Mouse (Mus musculus): ENCODE measurements at regions not wholly inside any gene's neighbourhood (a gene's known extent, or its start where the extent isn't known, plus 50 kb on each side); places are given as distances from the start of the nearest gene placed in this dataset.

- Histone ChIP-seq H3K36me3 (ENCODE audit: control insufficient read depth, insufficient read depth, low read length, poor library complexity, severe bottlenecking) (no peaks in the 10 kb centered on the region), H3K9me3 (replicated peaks; ENCODE audit: control insufficient read depth, insufficient read depth, low read length, poor library complexity, severe bottlenecking) (no peaks in the 10 kb centered on the region), H3K27me3 (ENCODE audit: control insufficient read depth, insufficient read depth, low read length, poor library complexity, severe bottlenecking) (no peaks in the 10 kb centered on the region), H3K4me3 (ENCODE audit: low read depth, low read length) (no peak overlapping the region), H3K4me1 (ENCODE audit: control insufficient read depth, insufficient read depth, low read length) (no peaks in the 10 kb centered on the region), H3K27ac (ENCODE audit: insufficient read depth, low read length) (no peak overlapping the region), H3K9ac (ENCODE audit: low read depth, poor library complexity, severe bottlenecking) (no peak overlapping the region)
- no peak for TF ChIP-seq EP300 (IDR thresholded peaks at IDR 0.05; ENCODE audit: insufficient read depth, low read depth, low read length)
- TF ChIP-seq CTCF (IDR thresholded peaks at IDR 0.05; ENCODE audit: low read depth, low read length) = no peak
- no peak for TF ChIP-seq POLR2A (IDR thresholded peaks at IDR 0.05; ENCODE audit: insufficient read depth, low read length)
Observed at GRCm38 (mm10) chr17:93460409-93460808, 261.6 kb downstream of the Adcyap1 start.

GRCm38 (mm10) chr17:93463621-93464211 is 264.9 kb downstream of the Adcyap1 start:
- Histone ChIP-seq H3K9ac (ENCODE audit: low read depth, poor library complexity, severe bottlenecking) (no peak overlapping the region), H3K36me3 (ENCODE audit: control insufficient read depth, insufficient read depth, low read length, poor library complexity, severe bottlenecking) (no peaks in the 10 kb centered on the region), H3K9me3 (replicated peaks; ENCODE audit: control insufficient read depth, insufficient read depth, low read length, poor library complexity, severe bottlenecking) (no peaks in the 10 kb centered on the region), H3K27me3 (ENCODE audit: control insufficient read depth, insufficient read depth, low read length, poor library complexity, severe bottlenecking) (no peaks in the 10 kb centered on the region), H3K27ac (ENCODE audit: insufficient read depth, low read length) (no peak overlapping the region), H3K4me3 (ENCODE audit: low read depth, low read length) (no peak overlapping the region), H3K4me1 (ENCODE audit: control insufficient read depth, insufficient read depth, low read length) (no peaks in the 10 kb centered on the region)
- TF ChIP-seq CTCF (IDR thresholded peaks at IDR 0.05; ENCODE audit: low read depth, low read length) (no peak), POLR2A (IDR thresholded peaks at IDR 0.05; ENCODE audit: insufficient read depth, low read length) (no peak), EP300 (IDR thresholded peaks at IDR 0.05; ENCODE audit: insufficient read depth, low read depth, low read length) (no peak)

DNA sequence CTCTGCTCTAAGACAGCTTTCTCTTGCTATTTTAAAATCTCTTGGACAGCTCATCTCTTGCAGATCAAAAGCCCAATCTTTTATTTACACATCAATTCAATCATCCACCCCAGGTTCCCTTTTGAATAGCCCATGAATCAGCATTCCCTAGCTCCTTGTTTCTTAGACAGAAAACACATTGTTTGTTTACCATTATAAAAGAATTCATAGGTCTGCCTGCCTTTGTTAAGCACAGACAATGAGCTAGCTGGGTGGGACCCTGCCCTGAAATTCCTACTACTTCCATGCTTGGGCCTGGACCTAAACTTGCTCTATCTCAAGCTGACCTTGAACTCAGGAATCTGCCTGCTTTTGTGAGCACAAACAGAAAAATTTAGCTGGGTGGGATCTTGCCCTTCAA is 283.6 kb downstream of the Adcyap1 start:
- H3K4me1 ChIP-seq (ENCODE audit: control insufficient read depth, insufficient read depth, low read length) = no peaks in the 10 kb centered on the region
- no peak for TF ChIP-seq POLR2A (IDR thresholded peaks at IDR 0.05; ENCODE audit: insufficient read depth, low read length)
- TF ChIP-seq EP300 (IDR thresholded peaks at IDR 0.05; ENCODE audit: insufficient read depth, low read depth, low read length) = peak; percentile 87
- no peak overlapping the region for H3K4me3 ChIP-seq (ENCODE audit: low read depth, low read length)
- H3K27me3 ChIP-seq (ENCODE audit: control insufficient read depth, insufficient read depth, low read length, poor library complexity, severe bottlenecking) = no peaks in the 10 kb centered on the region
- peak overlapping the region; percentile 96 for H3K27ac ChIP-seq (ENCODE audit: insufficient read depth, low read length)
- H3K9ac ChIP-seq (ENCODE audit: low read depth, poor library complexity, severe bottlenecking) = no peak overlapping the region
- no peaks in the 10 kb centered on the region; the same call in 1 of the 2 replicates for H3K36me3 ChIP-seq (ENCODE audit: control insufficient read depth, insufficient read depth, low read length, poor library complexity, severe bottlenecking)
- H3K9me3 ChIP-seq (replicated peaks; ENCODE audit: control insufficient read depth, insufficient read depth, low read length, poor library complexity, severe bottlenecking) = peaks cover 10% of the 10 kb centered on the region; the same call in 1 of the 2 replicates

GRCm38 (mm10) chr17:93484540-93484939 is 285.7 kb downstream of the Adcyap1 start:
- H3K36me3 ChIP-seq (ENCODE audit: control insufficient read depth, insufficient read depth, low read length, poor library complexity, severe bottlenecking) = no peaks in the 10 kb centered on the region; the same call in 1 of the 2 replicates
- TF ChIP-seq EP300 (IDR thresholded peaks at IDR 0.05; ENCODE audit: insufficient read depth, low read depth, low read length) (no peak), CTCF (IDR thresholded peaks at IDR 0.05; ENCODE audit: low read depth, low read length) (no peak), POLR2A (IDR thresholded peaks at IDR 0.05; ENCODE audit: insufficient read depth, low read length) (no peak)
- peaks cover 10% of the 10 kb centered on the region; the same call in 1 of the 2 replicates for H3K9me3 ChIP-seq (replicated peaks; ENCODE audit: control insufficient read depth, insufficient read depth, low read length, poor library complexity, severe bottlenecking)
- H3K27me3 ChIP-seq (ENCODE audit: control insufficient read depth, insufficient read depth, low read length, poor library complexity, severe bottlenecking) = no peaks in the 10 kb centered on the region
- no peaks in the 10 kb centered on the region for H3K4me1 ChIP-seq (ENCODE audit: control insufficient read depth, insufficient read depth, low read length)
- H3K27ac ChIP-seq (ENCODE audit: insufficient read depth, low read length) = no peak overlapping the region
- no peak overlapping the region for H3K9ac ChIP-seq (ENCODE audit: low read depth, poor library complexity, severe bottlenecking)
- H3K4me3 ChIP-seq (ENCODE audit: low read depth, low read length) = no peak overlapping the region

DNA sequence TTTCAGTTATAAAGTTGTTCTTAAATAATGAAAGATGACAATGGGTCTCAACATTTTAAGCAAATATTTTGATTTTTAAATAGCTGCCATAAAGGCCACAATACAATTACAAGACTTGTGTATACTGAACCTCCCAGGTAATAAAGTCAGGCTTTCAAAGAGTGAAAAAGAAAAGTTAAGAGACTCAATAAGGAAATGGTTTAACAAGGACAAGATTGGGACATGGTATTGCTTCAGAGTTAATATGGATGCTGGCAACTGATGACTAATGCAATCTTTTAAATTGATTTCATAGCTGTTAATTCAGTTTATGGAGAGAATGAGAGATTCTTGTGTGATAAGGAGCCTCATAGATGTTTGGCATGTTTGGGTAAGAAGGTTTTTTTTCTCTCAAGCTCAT is 287.6 kb downstream of the Adcyap1 start:
- H3K4me3 ChIP-seq (ENCODE audit: low read depth, low read length) = no peak overlapping the region
- H3K27me3 ChIP-seq (ENCODE audit: control insufficient read depth, insufficient read depth, low read length, poor library complexity, severe bottlenecking) = no peaks in the 10 kb centered on the region
- no peak for TF ChIP-seq POLR2A (IDR thresholded peaks at IDR 0.05; ENCODE audit: insufficient read depth, low read length)
- no peak for TF ChIP-seq EP300 (IDR thresholded peaks at IDR 0.05; ENCODE audit: insufficient read depth, low read depth, low read length)
- no peak for TF ChIP-seq CTCF (IDR thresholded peaks at IDR 0.05; ENCODE audit: low read depth, low read length)
- H3K9ac ChIP-seq (ENCODE audit: low read depth, poor library complexity, severe bottlenecking) = no peak overlapping the region
- no peaks in the 10 kb centered on the region; the same call in 1 of the 2 replicates for H3K36me3 ChIP-seq (ENCODE audit: control insufficient read depth, insufficient read depth, low read length, poor library complexity, severe bottlenecking)
- no peaks in the 10 kb centered on the region for H3K4me1 ChIP-seq (ENCODE audit: control insufficient read depth, insufficient read depth, low read length)
- H3K27ac ChIP-seq (ENCODE audit: insufficient read depth, low read length) = no peak overlapping the region
- 0 out of 2 replicates have a peak, but pooled peaks cover 4% of the 10 kb centered on the region for H3K9me3 ChIP-seq (replicated peaks; ENCODE audit: control insufficient read depth, insufficient read depth, low read length, poor library complexity, severe bottlenecking)

DNA sequence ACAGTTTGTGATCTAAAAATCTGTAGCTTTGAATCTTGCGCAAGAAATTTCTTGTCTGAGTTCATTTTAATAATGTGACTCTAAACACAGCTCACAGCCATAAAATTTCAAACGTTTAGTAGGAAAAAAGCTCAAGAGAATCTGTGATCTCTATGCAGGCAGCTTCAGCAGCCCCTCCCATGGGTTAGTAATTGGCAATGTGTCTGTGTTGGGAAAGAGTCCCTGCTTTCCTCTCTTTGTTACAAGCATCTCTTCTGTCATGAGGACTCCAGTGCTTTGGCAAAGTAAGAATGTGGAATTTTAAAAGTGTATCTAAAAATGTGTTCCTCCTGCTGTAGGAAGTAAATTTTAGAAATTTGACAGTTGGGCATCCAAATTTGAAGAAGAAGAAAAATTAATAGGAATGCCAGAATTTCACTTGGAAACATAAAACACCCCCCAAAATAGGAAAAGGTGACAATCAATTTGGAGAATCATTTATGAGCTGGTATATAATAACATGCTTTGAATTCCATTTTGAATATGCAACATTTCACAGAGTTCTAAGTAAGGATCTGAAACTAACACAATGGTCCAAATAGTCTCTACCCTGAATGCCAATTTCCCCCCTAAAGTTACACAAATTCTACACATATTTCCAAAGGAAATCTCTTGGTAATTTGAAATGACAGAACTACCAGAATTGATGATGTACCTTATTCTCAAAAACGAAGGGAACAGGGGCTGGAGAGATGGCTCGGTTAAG is 291.3 kb downstream of the Adcyap1 start:
- no peaks in the 10 kb centered on the region for H3K27me3 ChIP-seq (ENCODE audit: control insufficient read depth, insufficient read depth, low read length, poor library complexity, severe bottlenecking)
- no peak overlapping the region for H3K9ac ChIP-seq (ENCODE audit: low read depth, poor library complexity, severe bottlenecking)
- H3K36me3 ChIP-seq (ENCODE audit: control insufficient read depth, insufficient read depth, low read length, poor library complexity, severe bottlenecking) = no peaks in the 10 kb centered on the region; the same call in 1 of the 2 replicates
- TF ChIP-seq CTCF (IDR thresholded peaks at IDR 0.05; ENCODE audit: low read depth, low read length) (no peak), POLR2A (IDR thresholded peaks at IDR 0.05; ENCODE audit: insufficient read depth, low read length) (no peak), EP300 (IDR thresholded peaks at IDR 0.05; ENCODE audit: insufficient read depth, low read depth, low read length) (no peak)
- no peaks in the 10 kb centered on the region for H3K9me3 ChIP-seq (replicated peaks; ENCODE audit: control insufficient read depth, insufficient read depth, low read length, poor library complexity, severe bottlenecking)
- H3K4me1 ChIP-seq (ENCODE audit: control insufficient read depth, insufficient read depth, low read length) = no peaks in the 10 kb centered on the region
- no peak overlapping the region for H3K4me3 ChIP-seq (ENCODE audit: low read depth, low read length)
- no peak overlapping the region for H3K27ac ChIP-seq (ENCODE audit: insufficient read depth, low read length)

Measured in ES-Bruce4 (cell line).